In the genomic region with DNA sequence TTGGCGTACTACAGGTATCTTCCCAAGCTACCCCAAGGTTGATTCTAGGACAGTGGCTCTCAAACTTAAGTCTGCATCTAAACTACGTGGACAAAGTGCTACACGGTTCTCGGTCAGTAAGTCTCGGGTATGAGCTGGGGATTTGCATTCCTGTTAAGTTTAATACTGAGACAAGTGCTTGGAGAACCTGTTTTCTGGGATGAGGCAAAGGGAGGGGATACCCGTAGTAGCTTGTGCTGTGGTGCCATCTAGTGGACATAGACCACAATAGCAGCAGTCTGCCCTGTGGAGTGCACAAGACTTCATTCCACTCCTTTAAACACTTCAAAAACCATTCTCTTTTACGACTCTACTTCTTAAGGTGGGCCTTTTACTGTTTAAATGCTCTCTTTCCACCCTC, we compare ENCODE assay signal across 8 mouse cellular contexts. TPM values are rescaled to one million over a fixed set of nuclear protein-coding genes. Genes with fewer than 3 reads are reported as not detected.
DNase-seq lines count a peak whose midpoint lies in the region; ATAC-seq and TF ChIP-seq lines count a peak whose summit lies in the region.

No protein-coding gene starts in this region.

- peak; percentile 73 for ATAC-seq in megakaryocyte-erythroid progenitor cell, adult 5-6 weeks (replicated peaks; ENCODE audit: low FRiP score, low TSS enrichment, poor library complexity, severe bottlenecking)

- no peak overlapping the region for H3K27ac ChIP-seq in left cerebral cortex, adult 2 months
- H3K27ac ChIP-seq in small intestine, adult 2 months (ENCODE audit: insufficient read depth, low read depth, low read length), result no peak overlapping the region

- peak; percentile 97 for TF ChIP-seq CTCF in left cerebral cortex, adult 2 months (IDR thresholded peaks at IDR 0.05)
- peak; percentile 79; the same call in 1 of the 2 replicates for TF ChIP-seq CTCF in small intestine, adult 2 months (IDR thresholded peaks at IDR 0.05; ENCODE audit: extremely low read depth, insufficient read length, insufficient replicate concordance, low read depth, low read length)

- H3K4me1 ChIP-seq in small intestine, adult 2 months (ENCODE audit: control insufficient read depth, insufficient read depth, insufficient read length, low read length), result peaks cover 2% of the 10 kb centered on the region; the same call in 1 of the 2 replicates

- 6% methylated on average over 7 of the region's 7 CpGs for WGBS in small intestine, adult 2 months

- no peaks in the 10 kb centered on the region for H3K27me3 ChIP-seq in small intestine, adult 2 months (ENCODE audit: control insufficient read depth, insufficient read depth, low read length)

- no peaks in the 10 kb centered on the region for H3K36me3 ChIP-seq in small intestine, adult 2 months (ENCODE audit: control insufficient read depth, insufficient read depth, low read length)

- DNase-seq in spleen, postnatal 10 days (ENCODE audit: low spot score in 2 of 2), result peak; percentile 25 to 47
- no peak for DNase-seq in spleen, postnatal 4 days (ENCODE audit: low spot score in 2 of 2)
- peak; percentile 82 to 87 for DNase-seq in cerebellum, postnatal 14 days
- DNase-seq in frontal cortex, postnatal 14 days (ENCODE audit: low spot score in 2 of 2), result peak; percentile 68 to 70
- peak; percentile 77 for DNase-seq in induced T-regulatory cell, adult 2 months (ENCODE audit: low read depth)
- DNase-seq in left cerebral cortex, adult 2 months (ENCODE audit: extremely low spot score in 1 of 2, low spot score in 2 of 2), result peak; percentile 67 to 76

- H3K4me3 ChIP-seq in left cerebral cortex, adult 2 months, result no peak overlapping the region
- H3K4me3 ChIP-seq in small intestine, adult 2 months (ENCODE audit: low read depth, low read length), result no peak overlapping the region

- intact Hi-C loops in left cerebral cortex, adult 2 months (cut with DNase I), result loop anchor here (1.0 to 10.0 kb wide), 5 partner anchors 271 to 758 kb away; a partner anchor contains a TSS

- TF ChIP-seq POLR2A in small intestine, adult 2 months (IDR thresholded peaks at IDR 0.05; ENCODE audit: low read depth, low read length), result no peak

RNA-seq across cellular contexts. Expression of a gene that starts 41.4 kb away (rescaled TPM):
- total RNA-seq in left cerebral cortex, adult 2 months (2021), result 10 to 100 TPM; 39.8 to 40.1 TPM
- 23.5 and 24.4 TPM in 2 replicates for total RNA-seq in megakaryocyte-erythroid progenitor cell, adult 5-6 weeks (2014; fragmentation: Nextera tagmentation)
- total RNA-seq in megakaryocyte-erythroid progenitor cell, adult 5-6 weeks (2017), result 36.7 and 37.4 TPM in 2 replicates
- polyA plus RNA-seq in small intestine, adult 2 months (2012; rRNA removed), result 17.2 and 23.9 TPM in 2 replicates

Comparison
In these comparisons a context has a peak if more than half of its experiments do, and no peak if none do; other contexts are left out.
1. DNase-seq: peak in spleen, postnatal 10 days (2 of 2), cerebellum, postnatal 14 days (2 of 2), frontal cortex, postnatal 14 days (2 of 2), induced T-regulatory cell, adult 2 months (single experiment) and left cerebral cortex, adult 2 months (2 of 2); none in spleen, postnatal 4 days (0 of 2).